Comparison of ENCODE assay signal across 8 mouse cellular contexts in genomic region chr5:20944961-20945748, GRCm38 (mm10). TPM values are rescaled to one million over a fixed set of nuclear protein-coding genes. Genes with fewer than 3 reads are reported as not detected.
DNase-seq lines count a peak whose midpoint lies in the region; ATAC-seq and TF ChIP-seq lines count a peak whose summit lies in the region.

No protein-coding gene starts in this region.

- DNase-seq in A20 (ENCODE audit: low read depth, low spot score) (peak; percentile 83), ES-CJ7 (ENCODE audit: low read depth, low spot score) (peak; percentile 24)
- DNase-seq in liver, postnatal 0 days = peak; percentile 52
- peak; percentile 45 for DNase-seq in thymus, postnatal 25 days
- DNase-seq in yolk sac, embryonic 10.5 days (ENCODE audit: low spot score) = no peak
- DNase-seq in cerebellum, adult 18-20 months = no peak
- no peak for DNase-seq in urinary bladder, adult 2 months (ENCODE audit: low spot score)

- no peak for TF ChIP-seq EP300 in liver, postnatal 0 days (IDR thresholded peaks at IDR 0.05; ENCODE audit: low read depth)

- H3K4me3 ChIP-seq in heart, embryonic 14.5 days (ENCODE audit: control insufficient read depth in 1 of 2, insufficient read depth in 1 of 2, low read depth in 1 of 2, low read length in 2 of 2) = no peak overlapping the region
- peak overlapping the region; percentile 31 for H3K4me3 ChIP-seq in liver, postnatal 0 days (ENCODE audit: low read depth, low read length)

- no peaks in the 10 kb centered on the region for H3K36me3 ChIP-seq in heart, embryonic 14.5 days (ENCODE audit: control insufficient read depth, insufficient read depth, low read length)
- peaks cover 3% of the 10 kb centered on the region; the same call in 1 of the 2 replicates for H3K36me3 ChIP-seq in liver, postnatal 0 days (replicated peaks; ENCODE audit: insufficient read depth, low read length)

- 59% methylated on average over 13 of the region's 13 CpGs for WGBS in heart, embryonic 14.5 days
- WGBS in liver, postnatal 0 days (ENCODE audit: insufficient replicate concordance) = 30% methylated on average over 13 of the region's 13 CpGs

- H3K4me1 ChIP-seq in heart, embryonic 14.5 days (ENCODE audit: control insufficient read depth in 2 of 2, insufficient read depth in 2 of 2, low read length in 2 of 2) = peaks cover 15 to 41% of the 10 kb centered on the region in 2 experiments
- H3K4me1 ChIP-seq in liver, postnatal 0 days (ENCODE audit: insufficient read depth) = peaks cover 55% of the 10 kb centered on the region

- H3K4me2 ChIP-seq in heart, embryonic 14.5 days (ENCODE audit: low read length) = peak overlapping the region; percentile 39
- H3K4me2 ChIP-seq in liver, postnatal 0 days (ENCODE audit: low read depth, low read length) = peak overlapping the region; percentile 68

- H3K27me3 ChIP-seq in heart, embryonic 14.5 days (ENCODE audit: control insufficient read depth, insufficient read depth, low read length) = no peaks in the 10 kb centered on the region
- no peaks in the 10 kb centered on the region for H3K27me3 ChIP-seq in liver, postnatal 0 days (ENCODE audit: insufficient read depth, low read length)

- peak overlapping the region; percentile 21; the same call in 1 of the 2 replicates for H3K9ac ChIP-seq in heart, embryonic 14.5 days (ENCODE audit: low read length)
- H3K9ac ChIP-seq in liver, postnatal 0 days (replicated peaks) = peak overlapping the region; percentile 54

- no peak for ATAC-seq in heart, embryonic 14.5 days (ENCODE audit: insufficient number of reproducible peaks, insufficient read depth, low FRiP score, low read depth)
- ATAC-seq in liver, postnatal 0 days = peak; percentile 40

- no peak for TF ChIP-seq CTCF in liver, postnatal 0 days (IDR thresholded peaks at IDR 0.05; ENCODE audit: low read depth)

- peak overlapping the region; percentile 53 to 79 for H3K27ac ChIP-seq in heart, embryonic 14.5 days (replicated peaks in 1 of 2; ENCODE audit: control insufficient read depth in 1 of 2, insufficient read depth in 1 of 2, low read depth in 2 of 2, low read length in 2 of 2)
- peak overlapping the region; percentile 79 for H3K27ac ChIP-seq in liver, postnatal 0 days (ENCODE audit: low read depth)

- no peaks in the 10 kb centered on the region for H3K9me3 ChIP-seq in heart, embryonic 14.5 days (ENCODE audit: control insufficient read depth, low read length)
- H3K9me3 ChIP-seq in liver, postnatal 0 days (ENCODE audit: low read length) = no peaks in the 10 kb centered on the region

RNA-seq across cellular contexts. Expression of gene Rsbn1l, which starts 11.0 kb away (rescaled TPM):
- polyA plus RNA-seq in heart, embryonic 14.5 days (2014; fragmentation: Nextera tagmentation; extraction: Ambion mirVana) = 7.9 and 9.5 TPM in 2 replicates
- polyA plus RNA-seq in liver, postnatal 0 days (2015; fragmentation: Nextera tagmentation; extraction: Ambion mirVana) = 3.7 and 5.5 TPM in 2 replicates
- 11.8 and 14.6 TPM in 2 replicates for polyA plus RNA-seq in urinary bladder, adult 2 months (2012; rRNA removed)

Comparison
In these comparisons a context has a peak if more than half of its experiments do, and no peak if none do; other contexts are left out.
1. DNase-seq: peak in A20 (single experiment), ES-CJ7 (single experiment), liver, postnatal 0 days (single experiment) and thymus, postnatal 25 days (single experiment); none in yolk sac, embryonic 10.5 days (single experiment), cerebellum, adult 18-20 months (0 of 2) and urinary bladder, adult 2 months (single experiment).